Mouse (Mus musculus) thymus, postnatal 10 days (tissue): ENCODE measurements at regions not wholly inside any gene's neighbourhood (a gene's known extent, or its start where the extent isn't known, plus 50 kb on each side); places are given as distances from the start of the nearest gene placed in this dataset.
"Not testable (repeated sequence)": the region's sequence is repeated elsewhere in the genome, so short reads cannot be mapped to it uniquely, and the experiment has no call there.

Source experiments
- DNase-seq, 2 experiments: peaks; one replicate each; pipeline ENCODE4 v3.0.0; 2021; ENCODE audit warnings: low spot score in 2 of 2

GRCm38 (mm10) chr7:111174393-111175124 lies 91.7 kb upstream of the Eif4g2 start:
- no peak for DNase-seq

DNA sequence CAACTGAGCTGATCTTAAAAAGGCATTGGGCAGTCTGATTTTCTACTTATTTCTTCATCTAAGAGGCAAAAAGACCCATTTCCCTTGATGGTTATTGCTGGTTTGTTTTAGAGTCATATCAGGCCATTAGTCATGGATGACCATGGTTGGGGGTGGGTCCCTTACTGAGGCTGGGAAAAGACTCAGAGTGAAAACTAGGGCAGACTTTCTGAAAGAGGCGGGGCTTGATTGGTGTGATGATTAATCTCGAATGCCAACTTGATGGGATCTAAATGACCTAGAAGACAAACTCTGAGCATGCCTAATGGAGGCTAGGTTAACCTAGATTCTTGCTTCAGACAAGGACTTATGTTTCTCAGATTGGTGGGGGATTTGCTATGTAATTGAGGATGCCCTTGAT lies 89.2 kb upstream of the Eif4g2 start:
- no peak for DNase-seq

GRCm38 (mm10) chr7:111168546-111169233 lies 85.9 kb upstream of the Eif4g2 start:
- not testable (repeated sequence) for DNase-seq

DNA sequence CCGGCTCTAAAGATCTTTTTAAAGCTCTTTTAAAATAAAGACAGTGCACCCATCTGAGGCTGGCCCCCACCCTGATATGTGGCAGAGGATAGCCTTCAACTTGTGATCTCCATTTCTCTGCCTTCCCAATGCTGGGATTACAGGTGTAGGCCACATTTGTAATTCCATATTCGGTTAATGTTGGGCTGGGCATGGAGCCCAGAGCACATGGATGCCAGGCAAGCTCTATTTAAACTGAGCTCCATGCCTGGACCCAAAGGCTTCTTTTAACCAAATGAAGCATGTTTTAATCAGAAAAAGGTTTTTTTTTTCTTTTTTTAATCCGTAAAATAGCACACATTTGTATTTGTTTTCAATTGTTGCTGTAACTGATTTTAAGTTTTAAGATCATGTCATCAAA lies 82.2 kb upstream of the Eif4g2 start:
- no peak for DNase-seq

DNA sequence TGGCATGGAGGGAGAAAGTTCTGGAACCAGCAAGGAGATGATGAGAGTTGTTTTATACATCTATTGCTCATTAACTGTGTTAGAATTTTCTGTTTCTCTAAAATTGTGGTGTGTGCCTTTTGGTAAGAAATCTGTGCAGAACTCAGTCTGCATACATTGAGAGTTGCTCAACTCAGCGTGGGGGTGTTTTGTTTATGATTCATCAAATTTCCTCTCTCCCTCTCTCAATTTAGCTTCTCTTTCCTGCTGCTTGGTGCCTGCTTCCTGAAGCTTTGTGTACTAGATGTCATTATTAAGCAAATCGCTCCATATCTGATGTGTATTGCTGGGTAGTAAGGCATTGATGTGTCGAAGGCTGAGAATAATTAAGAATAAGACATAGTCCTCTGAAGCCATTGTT lies 81.4 kb upstream of the Eif4g2 start:
- DNase-seq, result no peak

GRCm38 (mm10) chr7:111163861-111164260 lies 81.0 kb upstream of the Eif4g2 start:
- no peak for DNase-seq

DNA sequence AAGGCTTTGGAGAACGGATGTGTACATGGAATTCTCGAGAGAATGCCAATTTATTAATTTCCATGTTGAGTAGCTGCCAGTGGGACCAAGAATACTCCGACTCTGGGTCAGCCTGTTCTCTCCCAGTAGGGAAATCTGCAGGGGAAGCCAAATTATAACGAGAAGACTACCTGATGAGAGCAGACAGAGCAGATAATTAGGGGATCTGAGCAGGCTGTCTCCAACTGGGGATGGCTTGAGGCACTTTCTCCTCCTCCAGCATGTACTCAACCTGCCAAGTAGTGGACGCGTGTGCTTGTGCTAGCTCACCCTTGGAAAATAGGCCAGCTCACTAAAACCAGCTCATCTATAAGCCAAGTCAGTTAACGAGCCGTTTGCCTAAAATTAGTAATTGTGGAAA lies 80.5 kb upstream of the Eif4g2 start:
- no peak for DNase-seq

DNA sequence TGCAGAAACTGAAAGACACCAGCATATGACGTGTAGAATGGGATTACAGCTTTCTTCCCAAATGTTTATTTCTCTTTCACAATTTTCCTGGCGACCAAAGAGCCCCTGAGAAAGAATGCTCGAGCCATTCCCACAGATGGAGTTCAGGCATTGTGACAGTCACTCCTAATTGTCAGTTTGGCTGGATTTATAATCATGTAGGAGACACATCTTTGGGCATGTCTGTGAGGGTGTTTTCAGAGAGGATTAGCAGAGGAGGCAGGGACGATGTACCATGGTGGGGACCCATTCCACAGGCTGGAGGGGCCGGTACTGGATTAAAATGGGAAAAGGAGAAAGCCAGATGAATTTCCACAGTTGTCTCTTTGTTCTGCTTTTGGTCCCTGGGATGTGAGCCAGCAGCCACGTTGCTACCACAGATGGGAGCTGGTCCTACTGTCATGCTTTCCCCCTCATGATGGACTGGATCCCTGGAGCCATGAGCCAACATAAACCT lies 76.0 kb upstream of the Eif4g2 start:
- no peak for DNase-seq

- no peak for DNase-seq
These were observed 75.0 kb upstream of the Eif4g2 start for GRCm38 (mm10) chr7:111157754-111158325.

DNA sequence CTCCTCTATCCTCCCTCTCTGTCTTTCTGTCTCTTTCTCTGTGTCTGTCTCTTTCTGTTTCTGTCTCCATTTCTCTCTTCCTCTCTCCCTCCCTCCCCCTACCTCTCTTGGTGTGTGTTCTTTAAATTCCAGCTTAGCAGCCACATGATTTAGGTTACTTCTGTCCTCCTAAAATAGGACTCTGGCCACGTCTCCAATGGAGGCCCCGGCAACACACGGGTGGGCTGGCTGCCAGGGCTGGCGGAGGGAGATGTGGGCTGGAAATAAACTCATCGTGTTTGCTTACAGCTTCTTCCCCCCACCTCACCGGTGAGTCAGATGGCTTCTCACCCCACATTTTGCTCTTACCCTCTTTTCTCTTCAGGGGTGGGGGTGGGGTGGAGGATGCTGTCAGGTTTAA lies 74.5 kb upstream of the Eif4g2 start:
- DNase-seq, result no peak

DNA sequence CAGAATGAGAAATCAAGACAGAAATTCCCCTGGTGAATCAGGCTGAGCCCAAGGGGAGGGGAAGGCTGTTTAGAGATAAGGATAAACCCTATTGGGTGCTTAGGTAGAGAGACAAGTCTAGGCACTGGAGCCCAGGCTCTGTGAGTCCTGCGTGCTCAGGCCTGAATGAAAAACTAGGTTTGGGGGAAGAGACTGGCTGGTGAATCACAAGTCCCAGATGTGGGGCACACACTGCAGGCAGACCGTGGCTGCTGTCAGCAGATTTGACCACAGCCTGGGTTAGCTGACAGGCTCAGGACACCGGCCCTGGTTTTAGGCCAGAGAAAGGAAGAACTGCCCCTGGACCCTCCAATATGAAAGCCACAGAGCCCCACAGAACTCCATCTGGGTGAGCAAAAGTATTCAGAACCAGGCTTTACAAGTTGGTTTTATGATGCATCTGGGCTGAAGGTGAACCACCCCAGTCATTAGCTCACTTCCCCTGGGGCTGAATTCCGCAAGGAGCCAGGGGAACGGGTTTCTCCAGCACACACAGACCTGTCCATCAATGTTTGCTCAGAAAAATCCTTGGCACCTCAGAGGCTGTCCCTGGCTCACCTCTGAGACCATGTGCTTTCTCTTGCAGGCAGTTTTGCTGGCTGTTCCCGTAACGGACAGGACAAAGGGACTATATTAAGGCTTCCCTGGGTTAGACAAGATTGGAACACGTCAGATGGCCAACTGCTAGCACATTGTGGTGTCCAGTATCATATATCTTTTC lies 73.8 kb upstream of the Eif4g2 start:
- no peak for DNase-seq

GRCm38 (mm10) chr7:111155995-111156394 lies 73.2 kb upstream of the Eif4g2 start:
- no peak for DNase-seq

DNA sequence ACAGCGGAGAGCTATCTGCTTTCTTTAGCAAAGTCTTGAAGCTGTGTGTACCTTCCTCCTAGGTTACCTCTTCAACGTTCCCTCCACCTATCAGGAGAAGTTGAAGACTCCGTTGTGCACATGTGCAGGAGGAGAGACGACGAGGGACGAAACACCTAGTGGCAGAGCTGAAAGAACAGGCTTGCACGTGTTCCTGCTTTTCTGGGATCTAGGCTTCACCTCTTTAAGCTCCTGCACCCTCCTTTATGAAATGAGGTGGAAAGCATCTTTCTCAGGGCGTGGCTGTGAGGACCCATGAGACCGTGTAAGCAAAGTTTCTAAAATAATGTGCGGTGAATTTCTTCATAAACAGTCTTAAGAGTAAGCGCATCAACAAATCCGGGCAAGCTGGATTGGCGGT lies 71.4 kb upstream of the Eif4g2 start:
- no peak for DNase-seq

DNA sequence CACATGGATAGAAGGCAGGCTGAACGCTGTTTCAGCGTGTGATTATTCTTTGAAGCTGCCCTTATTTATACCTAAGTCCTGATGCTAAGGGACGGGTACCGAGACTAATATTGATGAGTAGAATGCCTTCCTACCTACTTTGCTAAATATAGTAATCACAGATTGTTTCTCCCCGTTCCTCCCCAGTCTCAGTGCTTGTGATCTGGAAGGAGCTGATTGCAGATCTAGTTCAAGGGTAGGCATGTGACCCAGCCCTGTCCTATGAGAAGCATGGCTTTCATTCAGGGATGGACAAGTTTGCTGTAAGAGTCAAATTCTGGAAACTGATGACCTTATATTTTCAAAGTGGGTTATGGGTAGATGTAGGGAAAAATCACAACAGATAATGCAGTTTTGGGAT lies 67.7 kb upstream of the Eif4g2 start:
- DNase-seq, result no peak

- no peak for DNase-seq
These were observed 67.3 kb upstream of the Eif4g2 start for GRCm38 (mm10) chr7:111150115-111150514.

GRCm38 (mm10) chr7:111147593-111147992 lies 64.8 kb upstream of the Eif4g2 start:
- no peak for DNase-seq

GRCm38 (mm10) chr7:111146670-111147069 lies 63.8 kb upstream of the Eif4g2 start:
- DNase-seq, result no peak

GRCm38 (mm10) chr7:111144216-111144615 lies 61.4 kb upstream of the Eif4g2 start:
- no peak for DNase-seq

DNA sequence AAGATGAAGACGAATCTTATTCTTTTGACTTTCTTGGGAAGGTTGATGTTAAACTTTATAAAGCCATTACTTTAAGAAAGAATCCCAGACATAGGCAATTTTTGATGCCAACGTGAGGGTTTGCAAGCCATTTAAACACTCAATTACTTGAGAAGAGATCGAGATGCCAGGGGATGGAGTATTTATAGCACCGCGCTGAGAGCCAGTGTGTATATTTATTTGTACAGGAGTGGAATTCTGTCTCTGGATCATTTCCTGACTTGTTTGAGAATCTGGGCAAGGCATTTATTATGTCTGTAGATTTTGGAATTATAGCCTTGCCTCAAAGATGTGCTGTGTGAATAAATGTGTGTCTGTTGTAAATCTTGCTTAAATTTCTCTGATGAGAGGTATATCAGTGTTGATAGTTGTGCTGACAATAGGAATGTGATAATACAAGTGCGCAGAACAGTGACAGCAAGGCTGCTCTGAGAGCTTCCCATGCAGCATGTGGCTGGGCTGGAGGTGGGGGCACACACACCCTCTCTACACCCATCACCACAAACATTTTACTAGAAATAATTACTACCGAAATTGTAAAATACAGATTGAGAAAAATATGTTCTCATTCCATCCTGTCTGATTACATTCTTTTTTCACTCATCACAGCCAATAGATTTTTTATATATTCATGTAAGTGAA lies 58.6 kb upstream of the Eif4g2 start:
- no peak for DNase-seq

GRCm38 (mm10) chr7:111138038-111138437 lies 55.2 kb upstream of the Eif4g2 start:
- DNase-seq, result no peak

DNA sequence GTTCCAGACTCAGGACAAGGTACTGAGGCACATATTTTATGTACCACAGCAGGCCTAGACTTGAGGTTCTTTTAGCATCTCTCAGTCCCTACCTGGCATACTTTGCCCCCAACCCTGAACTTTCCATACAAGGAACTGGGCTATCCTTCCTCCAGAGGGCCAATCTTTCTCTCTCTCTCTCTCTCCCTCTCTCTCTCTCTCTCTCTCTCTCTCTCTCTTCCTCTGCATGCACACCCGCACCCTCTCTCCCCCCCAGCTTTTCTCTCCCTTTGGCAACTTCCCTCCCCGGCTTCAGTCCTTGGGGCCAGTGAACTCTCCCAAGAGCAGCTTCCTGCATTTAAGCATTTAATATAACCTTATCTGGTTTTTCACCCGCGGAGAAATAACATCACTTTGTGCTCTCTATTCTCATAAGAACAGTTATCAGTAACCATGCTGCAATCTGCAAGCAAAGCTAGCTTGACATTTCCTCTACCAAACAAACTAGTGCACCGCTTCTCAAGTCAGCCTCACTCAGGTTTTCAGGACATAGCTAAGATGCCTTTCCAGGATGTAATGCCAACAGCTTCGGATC lies 53.3 kb upstream of the Eif4g2 start:
- DNase-seq, result no peak
